Mouse (Mus musculus): ENCODE data around the gene Syne1. TPM values are rescaled to one million over a fixed set of nuclear protein-coding genes. Genes with fewer than 3 reads are reported as not detected.

The Syne1 gene
- polyA plus RNA-seq, 1 experiment, result 67.1 TPM

- no peak for TF ChIP-seq CTCF (IDR thresholded peaks at IDR 0.05; ENCODE audit: control insufficient read depth, insufficient read depth, low read length)
- no peak for TF ChIP-seq POLR2A (IDR thresholded peaks at IDR 0.05; ENCODE audit: borderline replicate concordance, control insufficient read depth, low read depth, low read length)
- WGBS, result 92% methylated on average over 3 of the region's 3 CpGs
- Histone ChIP-seq H3K4me3 (replicated peaks; ENCODE audit: control insufficient read depth, low read depth, low read length) (no peak overlapping the region), H3K4me1 (ENCODE audit: control insufficient read depth, insufficient read depth, low read length) (no peaks in the 10 kb centered on the region), H3K27ac (ENCODE audit: control insufficient read depth, insufficient read depth, low read depth, low read length, poor library complexity) (no peak overlapping the region)
Observed at GRCm38 (mm10) chr10:5445313-5445712, 106.0 kb downstream of the Syne1 start.

- H3K4me3 ChIP-seq (replicated peaks; ENCODE audit: control insufficient read depth, low read depth, low read length), result no peak overlapping the region
- no peaks in the 10 kb centered on the region for H3K4me1 ChIP-seq (ENCODE audit: control insufficient read depth, insufficient read depth, low read length)
- no peak overlapping the region for H3K27ac ChIP-seq (ENCODE audit: control insufficient read depth, insufficient read depth, low read depth, low read length, poor library complexity)
- WGBS, result 83% methylated on average over 2 of the region's 2 CpGs
- no peak for TF ChIP-seq CTCF (IDR thresholded peaks at IDR 0.05; ENCODE audit: control insufficient read depth, insufficient read depth, low read length)
- no peak for TF ChIP-seq POLR2A (IDR thresholded peaks at IDR 0.05; ENCODE audit: borderline replicate concordance, control insufficient read depth, low read depth, low read length)
Observed at GRCm38 (mm10) chr10:5443020-5443419, 108.3 kb downstream of the Syne1 start.

GRCm38 (mm10) chr10:5439802-5440350 lies 111.4 kb downstream of the Syne1 start:
- H3K4me1 ChIP-seq (ENCODE audit: control insufficient read depth, insufficient read depth, low read length), result no peaks in the 10 kb centered on the region
- TF ChIP-seq POLR2A (IDR thresholded peaks at IDR 0.05; ENCODE audit: borderline replicate concordance, control insufficient read depth, low read depth, low read length), result no peak
- TF ChIP-seq CTCF (IDR thresholded peaks at IDR 0.05; ENCODE audit: control insufficient read depth, insufficient read depth, low read length), result no peak
- WGBS, result 52% methylated on average over 2 of the region's 2 CpGs

GRCm38 (mm10) chr10:5437766-5438165 lies 113.5 kb downstream of the Syne1 start:
- no peaks in the 10 kb centered on the region for H3K4me1 ChIP-seq (ENCODE audit: control insufficient read depth, insufficient read depth, low read length)
- TF ChIP-seq CTCF (IDR thresholded peaks at IDR 0.05; ENCODE audit: control insufficient read depth, insufficient read depth, low read length), result no peak
- no peak for TF ChIP-seq POLR2A (IDR thresholded peaks at IDR 0.05; ENCODE audit: borderline replicate concordance, control insufficient read depth, low read depth, low read length)
- WGBS, result 82% methylated on average over 2 of the region's 2 CpGs
- H3K27ac ChIP-seq (ENCODE audit: control insufficient read depth, insufficient read depth, low read depth, low read length, poor library complexity), result no peak overlapping the region
- H3K4me3 ChIP-seq (replicated peaks; ENCODE audit: control insufficient read depth, low read depth, low read length), result no peak overlapping the region

More at GRCm38 (mm10) chr10:5439802-5440350, 111.4 kb downstream of the Syne1 start:
- H3K4me3 ChIP-seq (replicated peaks; ENCODE audit: control insufficient read depth, low read depth, low read length), result no peak overlapping the region
- no peak overlapping the region for H3K27ac ChIP-seq (ENCODE audit: control insufficient read depth, insufficient read depth, low read depth, low read length, poor library complexity)

- 84% methylated on average over 4 of the region's 4 CpGs for WGBS
Observed at GRCm38 (mm10) chr10:5423984-5424383, 127.3 kb downstream of the Syne1 start.

GRCm38 (mm10) chr10:5415730-5416129 lies 135.6 kb downstream of the Syne1 start:
- no peak overlapping the region for H3K27ac ChIP-seq (ENCODE audit: control insufficient read depth, insufficient read depth, low read depth, low read length, poor library complexity)
- 76% methylated on average over 3 of the region's 3 CpGs for WGBS
- TF ChIP-seq CTCF (IDR thresholded peaks at IDR 0.05; ENCODE audit: control insufficient read depth, insufficient read depth, low read length) (no peak), POLR2A (IDR thresholded peaks at IDR 0.05; ENCODE audit: borderline replicate concordance, control insufficient read depth, low read depth, low read length) (no peak)

More at GRCm38 (mm10) chr10:5423984-5424383, 127.3 kb downstream of the Syne1 start:
- TF ChIP-seq CTCF (IDR thresholded peaks at IDR 0.05; ENCODE audit: control insufficient read depth, insufficient read depth, low read length) (no peak), POLR2A (IDR thresholded peaks at IDR 0.05; ENCODE audit: borderline replicate concordance, control insufficient read depth, low read depth, low read length) (no peak)
- no peaks in the 10 kb centered on the region for H3K4me1 ChIP-seq (ENCODE audit: control insufficient read depth, insufficient read depth, low read length)
- no peak overlapping the region for H3K27ac ChIP-seq (ENCODE audit: control insufficient read depth, insufficient read depth, low read depth, low read length, poor library complexity)
- no peak overlapping the region for H3K4me3 ChIP-seq (replicated peaks; ENCODE audit: control insufficient read depth, low read depth, low read length)

GRCm38 (mm10) chr10:5384131-5384776 lies 167.0 kb downstream of the Syne1 start:
- 48% methylated on average over 6 of the region's 6 CpGs for WGBS
- no peak overlapping the region for H3K4me3 ChIP-seq (replicated peaks; ENCODE audit: control insufficient read depth, low read depth, low read length)
- H3K4me1 ChIP-seq (ENCODE audit: control insufficient read depth, insufficient read depth, low read length), result no peaks in the 10 kb centered on the region; the same call in 1 of the 2 replicates
- no peak overlapping the region for H3K27ac ChIP-seq (ENCODE audit: control insufficient read depth, insufficient read depth, low read depth, low read length, poor library complexity)
- no peak for TF ChIP-seq POLR2A (IDR thresholded peaks at IDR 0.05; ENCODE audit: borderline replicate concordance, control insufficient read depth, low read depth, low read length)
- TF ChIP-seq CTCF (IDR thresholded peaks at IDR 0.05; ENCODE audit: control insufficient read depth, insufficient read depth, low read length), result no peak

More at GRCm38 (mm10) chr10:5415730-5416129, 135.6 kb downstream of the Syne1 start:
- Histone ChIP-seq H3K4me1 (ENCODE audit: control insufficient read depth, insufficient read depth, low read length) (no peaks in the 10 kb centered on the region), H3K4me3 (replicated peaks; ENCODE audit: control insufficient read depth, low read depth, low read length) (no peak overlapping the region)

GRCm38 (mm10) chr10:5381536-5381935 lies 169.7 kb downstream of the Syne1 start:
- no peak for TF ChIP-seq POLR2A (IDR thresholded peaks at IDR 0.05; ENCODE audit: borderline replicate concordance, control insufficient read depth, low read depth, low read length)
- TF ChIP-seq CTCF (IDR thresholded peaks at IDR 0.05; ENCODE audit: control insufficient read depth, insufficient read depth, low read length), result no peak
- H3K4me1 ChIP-seq (ENCODE audit: control insufficient read depth, insufficient read depth, low read length), result no peaks in the 10 kb centered on the region; the same call in 1 of the 2 replicates
- 80% methylated on average over 4 of the region's 4 CpGs for WGBS
- no peak overlapping the region for H3K4me3 ChIP-seq (replicated peaks; ENCODE audit: control insufficient read depth, low read depth, low read length)
- no peak overlapping the region for H3K27ac ChIP-seq (ENCODE audit: control insufficient read depth, insufficient read depth, low read depth, low read length, poor library complexity)

Measured in bone marrow, adult 2 months (tissue).